Mouse (Mus musculus) CH12.LX (cell line): ENCODE measurements around the gene Entpd3. TPM values are rescaled to one million over a fixed set of nuclear protein-coding genes. Genes with fewer than 3 reads are reported as not detected.

Experiments used
- DNase-seq: peaks from one replicate; pipeline ENCODE4 v3.0.0-alpha.2; 2013; ENCODE audit errors: extremely low read depth
- H3K27ac ChIP-seq: 2 replicates; pipeline ENCODE4 v1.5.1; 2012; ENCODE audit warnings: low read depth, mild to moderate bottlenecking, control low read depth, moderate library complexity; ENCODE audit not compliant: insufficient read depth
- H3K27me3 ChIP-seq: replicated peaks from 2 replicates; pipeline ENCODE3; 2012; ENCODE audit warnings: inconsistent platforms
- H3K36me3 ChIP-seq, 2 experiments: replicated peaks in 1 of 2; 2 replicates each; pipeline versions ENCODE3 to v1.6.1; 2012; ENCODE audit warnings: inconsistent platforms in 1 of 2, low read length in 1 of 2, mild to moderate bottlenecking in 1 of 2, mixed read lengths in 1 of 2, moderate library complexity in 1 of 2; ENCODE audit not compliant: control insufficient read depth in 1 of 2, insufficient read depth in 1 of 2
- H3K4me1 ChIP-seq, 2 experiments: 2 replicates each; pipeline ENCODE4 v1.6.1; 2012; ENCODE audit warnings: inconsistent platforms in 1 of 2, moderate library complexity in 1 of 2; ENCODE audit not compliant: insufficient read depth in 2 of 2, control insufficient read depth in 1 of 2
- H3K4me2 ChIP-seq: 2 replicates; pipeline ENCODE4 v1.6.1; 2012; ENCODE audit warnings: low read depth, mild to moderate bottlenecking, control low read depth; ENCODE audit not compliant: poor library complexity, insufficient read depth, severe bottlenecking
- H3K4me3 ChIP-seq, 3 experiments: fragments of 150-350 bp in 1 of 3; sonication (generic) in 1 of 3; replicated peaks in 1 of 3; 2 replicates each; pipeline versions ENCODE3 to v1.5.1; 2011 to 2012; ENCODE audit warnings: low read depth in 2 of 3, low read length in 2 of 3, mild to moderate bottlenecking in 2 of 3, moderate library complexity in 2 of 3, control low read depth in 1 of 3, improper control_type of control experiment in 1 of 3, inconsistent platforms in 1 of 3, mixed read lengths in 1 of 3; ENCODE audit not compliant: poor library complexity in 1 of 3
- H3K79me2 ChIP-seq: replicated peaks from 2 replicates; pipeline ENCODE4 v1.6.1; 2012; ENCODE audit warnings: mild to moderate bottlenecking, moderate library complexity; ENCODE audit not compliant: control insufficient read depth, poor library complexity, insufficient read depth, severe bottlenecking; ENCODE audit errors: extremely low read depth
- H3K9ac ChIP-seq: 2 replicates; pipeline ENCODE4 v1.6.1; 2012; ENCODE audit warnings: low read depth, mild to moderate bottlenecking, control low read depth, moderate library complexity; ENCODE audit not compliant: insufficient read depth
- H3K9me3 ChIP-seq: replicated peaks from 2 replicates; pipeline ENCODE3; 2012; ENCODE audit warnings: low read length, inconsistent platforms, mixed read lengths
- CHD2 ChIP-seq: IDR thresholded peaks from 2 replicates; pipeline ENCODE4 v1.6.1; 2011; ENCODE audit warnings: low read length, improper control_type of control experiment
- CTCF ChIP-seq, 2 experiments: IDR thresholded peaks in 1 of 2; conservative IDR thresholded peaks in 1 of 2; 2 replicates each; pipeline ENCODE4 v1.5.1; 2011 to 2012; ENCODE audit warnings: low read depth in 2 of 2, low read length in 2 of 2, improper control_type of control experiment in 1 of 2, inconsistent platforms in 1 of 2, mild to moderate bottlenecking in 1 of 2, moderate library complexity in 1 of 2
- E2F4 ChIP-seq: IDR thresholded peaks from 2 replicates; pipeline ENCODE4 v1.6.1; 2011; ENCODE audit warnings: low read depth, low read length, improper control_type of control experiment; ENCODE audit not compliant: insufficient replicate concordance
- ELF1 ChIP-seq: IDR thresholded peaks from 2 replicates; pipeline ENCODE4 v1.6.1; 2014; ENCODE audit warnings: low read depth, mild to moderate bottlenecking, inconsistent platforms, low read length, improper control_type of control experiment
- EP300 ChIP-seq: IDR thresholded peaks from 2 replicates; pipeline ENCODE4 v1.6.1; 2011; ENCODE audit warnings: low read length, improper control_type of control experiment
- ETS1 ChIP-seq: conservative IDR thresholded peaks from 2 replicates; pipeline ENCODE4 v1.6.1; 2012; ENCODE audit warnings: low read depth, mild to moderate bottlenecking, inconsistent platforms, low read length, improper control_type of control experiment, moderate library complexity
- GABPA ChIP-seq: IDR thresholded peaks from 2 replicates; pipeline ENCODE4 v1.6.1; 2012; ENCODE audit warnings: low read depth, low read length, improper control_type of control experiment, inconsistent platforms; ENCODE audit not compliant: insufficient replicate concordance
- HCFC1 ChIP-seq: IDR thresholded peaks from 2 replicates; pipeline ENCODE4 v1.6.1; 2012; ENCODE audit warnings: low read depth, mild to moderate bottlenecking, inconsistent platforms, low read length, improper control_type of control experiment
- IRF4 ChIP-seq: IDR thresholded peaks from 2 replicates; pipeline ENCODE4 v1.6.1; 2014; ENCODE audit warnings: low read depth, mild to moderate bottlenecking, inconsistent platforms, low read length, improper control_type of control experiment
- JUN ChIP-seq: IDR thresholded peaks from 2 replicates; pipeline ENCODE4 v1.6.1; 2011; ENCODE audit warnings: low read depth, mild to moderate bottlenecking, low read length, improper control_type of control experiment, moderate library complexity; ENCODE audit not compliant: insufficient read depth
- JUND ChIP-seq: conservative IDR thresholded peaks from 2 replicates; pipeline ENCODE4 v1.6.1; 2011; ENCODE audit warnings: low read depth, low read length, improper control_type of control experiment
- KAT2A ChIP-seq: IDR thresholded peaks from 2 replicates; pipeline ENCODE4 v1.6.1; 2012; ENCODE audit warnings: low read length, improper control_type of control experiment, inconsistent platforms; ENCODE audit not compliant: insufficient replicate concordance
- MAFK ChIP-seq: IDR thresholded peaks from 2 replicates; pipeline ENCODE4 v1.6.1; 2011; ENCODE audit warnings: low read length, improper control_type of control experiment; ENCODE audit not compliant: insufficient replicate concordance
- MAX ChIP-seq: IDR thresholded peaks from 2 replicates; pipeline ENCODE4 v1.6.1; 2011; ENCODE audit warnings: low read length, improper control_type of control experiment
- MEF2A ChIP-seq: IDR thresholded peaks from 2 replicates; pipeline ENCODE4 v1.6.1; 2014; ENCODE audit warnings: low read depth, mild to moderate bottlenecking, inconsistent platforms, low read length, improper control_type of control experiment, borderline replicate concordance
- MXI1 ChIP-seq: IDR thresholded peaks from 2 replicates; pipeline ENCODE4 v1.6.1; 2011; ENCODE audit warnings: mild to moderate bottlenecking, low read depth, low read length, improper control_type of control experiment
- MYC ChIP-seq: IDR thresholded peaks from 2 replicates; pipeline ENCODE4 v1.6.1; 2011; ENCODE audit warnings: low read depth, mild to moderate bottlenecking, improper control_type of control experiment, low read length
- NELFE ChIP-seq: IDR thresholded peaks from 2 replicates; pipeline ENCODE4 v1.6.1; 2011; ENCODE audit warnings: low read depth, low read length, improper control_type of control experiment
- NRF1 ChIP-seq: IDR thresholded peaks from 2 replicates; pipeline ENCODE4 v1.6.1; 2014; ENCODE audit warnings: low read depth, mild to moderate bottlenecking, inconsistent platforms, low read length, improper control_type of control experiment, moderate library complexity
- PAX5 ChIP-seq: IDR thresholded peaks from 2 replicates; pipeline ENCODE4 v1.6.1; 2012; ENCODE audit warnings: low read length, inconsistent platforms, mixed read lengths
- POLR2A ChIP-seq: IDR thresholded peaks from 2 replicates; pipeline ENCODE4 v1.6.1; 2011; ENCODE audit warnings: low read depth, mild to moderate bottlenecking, improper control_type of control experiment, low read length
- POLR2AphosphoS2 ChIP-seq: IDR thresholded peaks from 2 replicates; pipeline ENCODE4 v1.6.1; 2011; ENCODE audit warnings: low read depth, low read length, improper control_type of control experiment
- RAD21 ChIP-seq: IDR thresholded peaks from 2 replicates; pipeline ENCODE4 v1.6.1; 2011; ENCODE audit warnings: low read depth, mild to moderate bottlenecking, low read length, improper control_type of control experiment, moderate library complexity
- SMC3 ChIP-seq: IDR thresholded peaks from 2 replicates; pipeline ENCODE4 v1.6.1; 2011; ENCODE audit warnings: low read depth, low read length, improper control_type of control experiment
- TBP ChIP-seq: conservative IDR thresholded peaks from 2 replicates; pipeline ENCODE4 v1.6.1; 2011; ENCODE audit warnings: low read depth, low read length, improper control_type of control experiment
- TCF12 ChIP-seq: IDR thresholded peaks from 2 replicates; pipeline ENCODE4 v1.6.1; 2014; ENCODE audit warnings: low read depth, mild to moderate bottlenecking, inconsistent platforms, low read length, improper control_type of control experiment
- UBTF ChIP-seq: IDR thresholded peaks from 2 replicates; pipeline ENCODE4 v1.6.1; 2012; ENCODE audit warnings: low read depth, mild to moderate bottlenecking, inconsistent platforms, low read length, improper control_type of control experiment, moderate library complexity
- USF1 ChIP-seq: IDR thresholded peaks from 2 replicates; pipeline ENCODE4 v1.6.1; 2014; ENCODE audit warnings: low read depth, mild to moderate bottlenecking, inconsistent platforms, low read length, improper control_type of control experiment
- ZC3H11A ChIP-seq: IDR thresholded peaks from 2 replicates; pipeline ENCODE4 v1.6.1; 2012; ENCODE audit warnings: low read depth, mild to moderate bottlenecking, inconsistent platforms, low read length, improper control_type of control experiment
- dilution Hi-C: fragments of 300-500 bp; cut with MboI; formaldehyde crosslinking; loops from 2 replicates; pipeline ENCODE4 v1.14.3; 2020; ENCODE audit warnings: low sequenced_read_pairs; ENCODE audit not compliant: extremely low pct_unique_long_range_greater_than_20kb, extremely low pct_ligation_motif_present
- in situ Hi-C: fragments of 300-500 bp; cut with MboI; formaldehyde crosslinking; loops from 3 replicates; pipeline ENCODE4 v1.14.3; 2019; ENCODE audit warnings: low sequenced_read_pairs, low pct_ligation_motif_present, low pct_unique_long_range_greater_than_20kb, mixed read lengths
- polyA plus RNA-seq: library from polyadenylated mRNA; unstranded; fragments of >175 nt; gene quantifications from 2 replicates; pipeline ENCODE4 v1.2.1, GENCODE M21; 2012; ENCODE audit warnings: low read depth; ENCODE audit not compliant: insufficient read length
- total RNA-seq, 2 experiments: library from RNA; depleted of rRNA; stranded (reverse); fragments of 300-350 nt in 1 of 2; fragments of >200 nt in 1 of 2; gene quantifications; 2 replicates each; pipeline ENCODE4 v1.2.3; 2012 to 2014

Entpd3 gene
- total and polyA plus RNA-seq, 3 experiments = 0.04 TPM; not detected in 2

DNA sequence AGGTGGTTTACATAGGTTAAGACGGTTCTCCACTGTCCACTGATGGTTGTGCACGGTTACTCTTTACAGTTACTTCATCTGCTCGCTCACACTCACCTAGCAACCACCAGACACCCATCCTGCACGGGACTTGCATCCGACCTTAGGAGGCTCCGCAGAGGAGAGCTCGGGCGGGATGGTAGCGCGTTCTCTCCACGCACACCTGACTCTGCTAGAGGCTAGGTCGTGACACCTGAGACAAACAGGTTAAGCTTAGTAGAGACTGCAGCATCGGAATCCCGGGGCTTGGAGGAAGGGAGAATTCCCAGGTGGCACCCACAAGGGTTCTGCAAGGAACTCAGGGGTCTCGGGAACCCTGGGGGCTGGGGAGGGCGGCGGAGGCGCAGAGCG is 47.6 kb upstream of the Entpd3 start, which contains the start of gene Eif1b:
TSS of gene Eif1b (plus strand) at position 223 of the 390 bp plus-strand sequence.
- dilution Hi-C loops = no loop called here
- H3K36me3 ChIP-seq = peaks cover 22 to 31% of the 10 kb centered on the region in 2 experiments
- DNase-seq = no peak

DNA sequence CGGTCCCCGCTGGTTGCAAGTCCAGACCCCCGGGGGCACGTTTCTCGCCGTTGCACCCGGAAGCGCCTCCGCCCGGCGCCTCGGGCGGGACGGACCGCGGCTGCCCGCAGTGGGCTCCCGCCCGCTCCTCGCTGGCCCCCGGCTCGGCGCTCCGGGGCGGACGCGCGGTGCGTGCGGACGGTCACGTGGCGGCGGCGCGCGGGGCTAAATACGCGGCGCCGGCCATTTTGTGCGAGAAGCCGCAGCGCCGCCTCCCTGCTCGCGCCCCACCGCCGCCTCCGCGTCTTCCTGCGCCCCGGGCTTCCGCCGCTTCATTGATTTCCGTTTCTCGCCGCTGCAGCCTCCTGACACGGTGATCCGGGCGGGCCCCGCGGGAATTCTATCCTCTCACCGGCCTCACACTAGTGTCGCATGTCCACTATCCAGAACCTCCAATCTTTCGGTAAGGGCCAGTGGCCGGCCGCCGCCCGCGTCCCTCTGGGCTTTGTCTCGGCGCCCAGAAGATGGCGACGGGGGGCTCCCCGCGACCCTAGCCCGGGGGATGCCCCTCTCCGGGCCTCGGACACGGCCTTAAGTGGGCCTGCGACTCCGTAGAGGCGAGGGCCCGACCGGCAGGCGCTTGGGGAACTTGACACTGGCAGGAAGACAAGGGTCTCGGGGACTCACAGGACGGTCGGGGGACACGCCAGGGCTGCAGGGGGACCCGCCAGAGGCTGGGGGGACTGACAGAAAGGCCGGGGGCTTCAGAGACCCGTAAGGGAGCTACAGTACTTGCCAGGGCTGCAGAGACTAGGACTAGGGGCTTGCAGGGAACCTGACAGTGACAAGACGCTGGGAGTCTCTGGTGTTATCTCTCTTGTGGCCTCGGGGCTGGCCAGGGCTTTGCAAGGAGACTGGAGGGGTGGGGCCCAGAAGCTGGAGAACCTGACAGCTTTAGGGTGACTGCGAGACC is 46.9 kb upstream of the Entpd3 start:
- peak; percentile 46 for DNase-seq
- H3K36me3 ChIP-seq = peaks cover 22 to 37% of the 10 kb centered on the region in 2 experiments
- no peaks in the 10 kb centered on the region; the same call in 1 of the 2 replicates for H3K79me2 ChIP-seq
- dilution Hi-C loops = no loop called here
- H3K4me3 ChIP-seq = peak overlapping the region; percentile 74 to 90 (median 83)
- H3K27ac ChIP-seq = no peak overlapping the region
- in situ Hi-C loops = no loop called here
- peaks cover 8% of the 10 kb centered on the region for H3K27me3 ChIP-seq
- H3K4me2 ChIP-seq = peak overlapping the region; percentile 97
- peaks cover 0 to 13% of the 10 kb centered on the region in 2 experiments; a peak in 3 of 4 replicates for H3K4me1 ChIP-seq
- no peaks in the 10 kb centered on the region for H3K9me3 ChIP-seq
- peak overlapping the region; percentile 97 for H3K9ac ChIP-seq
- TF ChIP-seq SMC3 = no peak
- TF ChIP-seq NELFE = peak; percentile 78
- peak; percentile 65; the same call in 1 of the 2 replicates for TF ChIP-seq TCF12
- TF ChIP-seq POLR2A = peak; percentile 65
- TF ChIP-seq MAX = peak; percentile 55; the same call in 1 of the 2 replicates
- no peak for TF ChIP-seq CHD2
- TF ChIP-seq TBP = no peak
- peak; percentile 66 for TF ChIP-seq ELF1
- peak; percentile 85 for TF ChIP-seq USF1
- TF ChIP-seq NRF1 = peak; percentile 61
- peak; percentile 59; the same call in 1 of the 2 replicates for TF ChIP-seq MXI1
- TF ChIP-seq UBTF = 0 out of 2 replicates have a peak, but pooled peaks have one; percentile 57
- TF ChIP-seq CTCF (conservative IDR thresholded peaks at IDR 0.05 in 1 of 2, IDR thresholded peaks at IDR 0.05 in 1 of 2; ENCODE audit: low read depth in 2 of 2, low read length in 2 of 2) = no peak
- no peak for TF ChIP-seq RAD21
- no peak for TF ChIP-seq ZC3H11A
- no peak for TF ChIP-seq PAX5
- TF ChIP-seq EP300 = no peak
- no peak for TF ChIP-seq GABPA
- TF ChIP-seq ETS1 = no peak
- TF ChIP-seq MAFK = no peak
- no peak for TF ChIP-seq JUND
- peak; percentile 81 for TF ChIP-seq HCFC1
- TF ChIP-seq MEF2A = peak; percentile 70; the same call in 1 of the 2 replicates
- no peak for TF ChIP-seq JUN
- no peak for TF ChIP-seq MYC

More for the DNA sequence above, 47.6 kb upstream of the Entpd3 start, which contains the start of gene Eif1b:
- Histone ChIP-seq H3K27me3 (peaks cover 11% of the 10 kb centered on the region), H3K4me2 (peak within 1 kb of the TSS; percentile 97), H3K4me1 (peaks cover 0 to 13% of the 10 kb centered on the region in 2 experiments; a peak in 3 of 4 replicates), H3K27ac (no peak within 1 kb of the TSS), H3K4me3 (peak within 1 kb of the TSS; percentile 74 to 90 (median 83)), H3K9me3 (no peaks in the 10 kb centered on the region), H3K79me2 (no peaks in the 10 kb centered on the region; the same call in 1 of the 2 replicates), H3K9ac (peak within 1 kb of the TSS; percentile 97)
- TF ChIP-seq EP300 (no peak), PAX5 (no peak), UBTF (no peak), POLR2AphosphoS2 (no peak), IRF4 (no peak; the same call in 1 of the 2 replicates), ELF1 (no peak), E2F4 (no peak), TCF12 (no peak), MXI1 (no peak), CHD2 (no peak), ZC3H11A (no peak), MAFK (no peak), KAT2A (no peak)
- in situ Hi-C loops = no loop called here
